Mouse (Mus musculus) CH12.LX (cell line): ENCODE measurements around the gene Fcho1. TPM values are rescaled to one million over a fixed set of nuclear protein-coding genes. Genes with fewer than 3 reads are reported as not detected.

Experiments used
- DNase-seq: peaks from one replicate; pipeline ENCODE4 v3.0.0-alpha.2; 2013; ENCODE audit errors: extremely low read depth
- H3K27ac ChIP-seq: 2 replicates; pipeline ENCODE4 v1.5.1; 2012; ENCODE audit warnings: low read depth, mild to moderate bottlenecking, control low read depth, moderate library complexity; ENCODE audit not compliant: insufficient read depth
- H3K27me3 ChIP-seq: replicated peaks from 2 replicates; pipeline ENCODE3; 2012; ENCODE audit warnings: inconsistent platforms
- H3K36me3 ChIP-seq, 2 experiments: replicated peaks in 1 of 2; 2 replicates each; pipeline versions ENCODE3 to v1.6.1; 2012; ENCODE audit warnings: inconsistent platforms in 1 of 2, low read length in 1 of 2, mild to moderate bottlenecking in 1 of 2, mixed read lengths in 1 of 2, moderate library complexity in 1 of 2; ENCODE audit not compliant: control insufficient read depth in 1 of 2, insufficient read depth in 1 of 2
- H3K4me1 ChIP-seq, 2 experiments: 2 replicates each; pipeline ENCODE4 v1.6.1; 2012; ENCODE audit warnings: inconsistent platforms in 1 of 2, moderate library complexity in 1 of 2; ENCODE audit not compliant: insufficient read depth in 2 of 2, control insufficient read depth in 1 of 2
- H3K4me2 ChIP-seq: 2 replicates; pipeline ENCODE4 v1.6.1; 2012; ENCODE audit warnings: low read depth, mild to moderate bottlenecking, control low read depth; ENCODE audit not compliant: poor library complexity, insufficient read depth, severe bottlenecking
- H3K4me3 ChIP-seq, 3 experiments: fragments of 150-350 bp in 1 of 3; sonication (generic) in 1 of 3; replicated peaks in 1 of 3; 2 replicates each; pipeline versions ENCODE3 to v1.5.1; 2011 to 2012; ENCODE audit warnings: low read depth in 2 of 3, low read length in 2 of 3, mild to moderate bottlenecking in 2 of 3, moderate library complexity in 2 of 3, control low read depth in 1 of 3, improper control_type of control experiment in 1 of 3, inconsistent platforms in 1 of 3, mixed read lengths in 1 of 3; ENCODE audit not compliant: poor library complexity in 1 of 3
- H3K79me2 ChIP-seq: replicated peaks from 2 replicates; pipeline ENCODE4 v1.6.1; 2012; ENCODE audit warnings: mild to moderate bottlenecking, moderate library complexity; ENCODE audit not compliant: control insufficient read depth, poor library complexity, insufficient read depth, severe bottlenecking; ENCODE audit errors: extremely low read depth
- H3K9ac ChIP-seq: 2 replicates; pipeline ENCODE4 v1.6.1; 2012; ENCODE audit warnings: low read depth, mild to moderate bottlenecking, control low read depth, moderate library complexity; ENCODE audit not compliant: insufficient read depth
- H3K9me3 ChIP-seq: replicated peaks from 2 replicates; pipeline ENCODE3; 2012; ENCODE audit warnings: low read length, inconsistent platforms, mixed read lengths
- BHLHE40 ChIP-seq: IDR thresholded peaks from 2 replicates; pipeline ENCODE4 v1.6.1; 2011; ENCODE audit warnings: mild to moderate bottlenecking, low read depth, low read length, improper control_type of control experiment
- CHD2 ChIP-seq: IDR thresholded peaks from 2 replicates; pipeline ENCODE4 v1.6.1; 2011; ENCODE audit warnings: low read length, improper control_type of control experiment
- CTCF ChIP-seq, 2 experiments: IDR thresholded peaks in 1 of 2; conservative IDR thresholded peaks in 1 of 2; 2 replicates each; pipeline ENCODE4 v1.5.1; 2011 to 2012; ENCODE audit warnings: low read depth in 2 of 2, low read length in 2 of 2, improper control_type of control experiment in 1 of 2, inconsistent platforms in 1 of 2, mild to moderate bottlenecking in 1 of 2, moderate library complexity in 1 of 2
- ELF1 ChIP-seq: IDR thresholded peaks from 2 replicates; pipeline ENCODE4 v1.6.1; 2014; ENCODE audit warnings: low read depth, mild to moderate bottlenecking, inconsistent platforms, low read length, improper control_type of control experiment
- EP300 ChIP-seq: IDR thresholded peaks from 2 replicates; pipeline ENCODE4 v1.6.1; 2011; ENCODE audit warnings: low read length, improper control_type of control experiment
- ETS1 ChIP-seq: conservative IDR thresholded peaks from 2 replicates; pipeline ENCODE4 v1.6.1; 2012; ENCODE audit warnings: low read depth, mild to moderate bottlenecking, inconsistent platforms, low read length, improper control_type of control experiment, moderate library complexity
- HCFC1 ChIP-seq: IDR thresholded peaks from 2 replicates; pipeline ENCODE4 v1.6.1; 2012; ENCODE audit warnings: low read depth, mild to moderate bottlenecking, inconsistent platforms, low read length, improper control_type of control experiment
- IRF4 ChIP-seq: IDR thresholded peaks from 2 replicates; pipeline ENCODE4 v1.6.1; 2014; ENCODE audit warnings: low read depth, mild to moderate bottlenecking, inconsistent platforms, low read length, improper control_type of control experiment
- JUND ChIP-seq: conservative IDR thresholded peaks from 2 replicates; pipeline ENCODE4 v1.6.1; 2011; ENCODE audit warnings: low read depth, low read length, improper control_type of control experiment
- KAT2A ChIP-seq: IDR thresholded peaks from 2 replicates; pipeline ENCODE4 v1.6.1; 2012; ENCODE audit warnings: low read length, improper control_type of control experiment, inconsistent platforms; ENCODE audit not compliant: insufficient replicate concordance
- MAFK ChIP-seq: IDR thresholded peaks from 2 replicates; pipeline ENCODE4 v1.6.1; 2011; ENCODE audit warnings: low read length, improper control_type of control experiment; ENCODE audit not compliant: insufficient replicate concordance
- MAX ChIP-seq: IDR thresholded peaks from 2 replicates; pipeline ENCODE4 v1.6.1; 2011; ENCODE audit warnings: low read length, improper control_type of control experiment
- MAZ ChIP-seq: IDR thresholded peaks from 2 replicates; pipeline ENCODE4 v1.6.1; 2012; ENCODE audit warnings: low read depth, mild to moderate bottlenecking, inconsistent platforms, low read length, improper control_type of control experiment, moderate library complexity
- MEF2A ChIP-seq: IDR thresholded peaks from 2 replicates; pipeline ENCODE4 v1.6.1; 2014; ENCODE audit warnings: low read depth, mild to moderate bottlenecking, inconsistent platforms, low read length, improper control_type of control experiment, borderline replicate concordance
- MXI1 ChIP-seq: IDR thresholded peaks from 2 replicates; pipeline ENCODE4 v1.6.1; 2011; ENCODE audit warnings: mild to moderate bottlenecking, low read depth, low read length, improper control_type of control experiment
- MYC ChIP-seq: IDR thresholded peaks from 2 replicates; pipeline ENCODE4 v1.6.1; 2011; ENCODE audit warnings: low read depth, mild to moderate bottlenecking, improper control_type of control experiment, low read length
- NELFE ChIP-seq: IDR thresholded peaks from 2 replicates; pipeline ENCODE4 v1.6.1; 2011; ENCODE audit warnings: low read depth, low read length, improper control_type of control experiment
- NRF1 ChIP-seq: IDR thresholded peaks from 2 replicates; pipeline ENCODE4 v1.6.1; 2014; ENCODE audit warnings: low read depth, mild to moderate bottlenecking, inconsistent platforms, low read length, improper control_type of control experiment, moderate library complexity
- POLR2A ChIP-seq: IDR thresholded peaks from 2 replicates; pipeline ENCODE4 v1.6.1; 2011; ENCODE audit warnings: low read depth, mild to moderate bottlenecking, improper control_type of control experiment, low read length
- POLR2AphosphoS2 ChIP-seq: IDR thresholded peaks from 2 replicates; pipeline ENCODE4 v1.6.1; 2011; ENCODE audit warnings: low read depth, low read length, improper control_type of control experiment
- RAD21 ChIP-seq: IDR thresholded peaks from 2 replicates; pipeline ENCODE4 v1.6.1; 2011; ENCODE audit warnings: low read depth, mild to moderate bottlenecking, low read length, improper control_type of control experiment, moderate library complexity
- RCOR1 ChIP-seq: conservative IDR thresholded peaks from 2 replicates; pipeline ENCODE4 v1.6.1; 2012; ENCODE audit warnings: low read depth, mild to moderate bottlenecking, inconsistent platforms, low read length, improper control_type of control experiment
- SIN3A ChIP-seq: IDR thresholded peaks from 2 replicates; pipeline ENCODE4 v1.6.1; 2012; ENCODE audit warnings: low read length, improper control_type of control experiment, inconsistent platforms
- SMC3 ChIP-seq: IDR thresholded peaks from 2 replicates; pipeline ENCODE4 v1.6.1; 2011; ENCODE audit warnings: low read depth, low read length, improper control_type of control experiment
- TBP ChIP-seq: conservative IDR thresholded peaks from 2 replicates; pipeline ENCODE4 v1.6.1; 2011; ENCODE audit warnings: low read depth, low read length, improper control_type of control experiment
- TCF12 ChIP-seq: IDR thresholded peaks from 2 replicates; pipeline ENCODE4 v1.6.1; 2014; ENCODE audit warnings: low read depth, mild to moderate bottlenecking, inconsistent platforms, low read length, improper control_type of control experiment
- UBTF ChIP-seq: IDR thresholded peaks from 2 replicates; pipeline ENCODE4 v1.6.1; 2012; ENCODE audit warnings: low read depth, mild to moderate bottlenecking, inconsistent platforms, low read length, improper control_type of control experiment, moderate library complexity
- ZC3H11A ChIP-seq: IDR thresholded peaks from 2 replicates; pipeline ENCODE4 v1.6.1; 2012; ENCODE audit warnings: low read depth, mild to moderate bottlenecking, inconsistent platforms, low read length, improper control_type of control experiment
- ZKSCAN1 ChIP-seq: IDR thresholded peaks from 2 replicates; pipeline ENCODE4 v1.6.1; 2012; ENCODE audit warnings: low read depth, inconsistent platforms, low read length, improper control_type of control experiment, borderline replicate concordance
- ZMIZ1 ChIP-seq: IDR thresholded peaks from 2 replicates; pipeline ENCODE4 v1.6.1; 2012; ENCODE audit warnings: low read depth, mild to moderate bottlenecking, inconsistent platforms, low read length, improper control_type of control experiment
- ZNF384 ChIP-seq: IDR thresholded peaks from 2 replicates; pipeline ENCODE4 v1.6.1; 2012; ENCODE audit warnings: low read depth, low read length, improper control_type of control experiment, inconsistent platforms
- dilution Hi-C: fragments of 300-500 bp; cut with MboI; formaldehyde crosslinking; loops from 2 replicates; pipeline ENCODE4 v1.14.3; 2020; ENCODE audit warnings: low sequenced_read_pairs; ENCODE audit not compliant: extremely low pct_unique_long_range_greater_than_20kb, extremely low pct_ligation_motif_present
- in situ Hi-C: fragments of 300-500 bp; cut with MboI; formaldehyde crosslinking; loops from 3 replicates; pipeline ENCODE4 v1.14.3; 2019; ENCODE audit warnings: low sequenced_read_pairs, low pct_ligation_motif_present, low pct_unique_long_range_greater_than_20kb, mixed read lengths
- polyA plus RNA-seq: library from polyadenylated mRNA; unstranded; fragments of >175 nt; gene quantifications from 2 replicates; pipeline ENCODE4 v1.2.1, GENCODE M21; 2012; ENCODE audit warnings: low read depth; ENCODE audit not compliant: insufficient read length
- total RNA-seq, 2 experiments: library from RNA; depleted of rRNA; stranded (reverse); fragments of 300-350 nt in 1 of 2; fragments of >200 nt in 1 of 2; gene quantifications; 2 replicates each; pipeline ENCODE4 v1.2.3; 2012 to 2014

Fcho1 gene
- total and polyA plus RNA-seq, 3 experiments = 40.2 to 99.8 (median 82.0) TPM

DNA sequence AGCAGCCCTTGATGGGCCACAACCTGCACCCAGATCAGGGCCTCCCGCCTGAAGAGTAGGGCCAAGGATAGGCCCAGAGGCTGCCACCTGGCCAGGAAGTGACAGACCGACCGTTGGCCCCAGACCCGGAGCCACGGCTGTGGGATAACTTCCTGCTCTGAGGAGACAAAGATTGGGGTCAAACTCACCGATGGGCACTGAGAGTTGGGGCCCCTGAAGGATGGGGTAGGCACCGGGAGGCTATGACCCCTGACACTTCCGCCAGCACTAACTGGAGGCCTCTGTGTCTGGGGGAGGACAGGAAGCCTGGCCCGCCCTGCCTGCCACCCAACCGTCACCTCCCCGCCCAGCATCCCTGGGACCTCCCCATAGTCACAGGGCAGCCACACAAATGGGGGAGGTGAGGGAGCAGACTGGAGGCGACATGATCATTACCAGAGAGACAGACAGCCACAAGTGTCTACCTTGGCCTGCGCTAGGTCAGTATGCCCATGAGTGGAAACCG, 2.4 kb downstream of the Fcho1 start:
- Histone ChIP-seq H3K9ac (peak overlapping the region; percentile 41), H3K27me3 (peaks cover 1% of the 10 kb centered on the region), H3K9me3 (no peaks in the 10 kb centered on the region), H3K27ac (peak overlapping the region; percentile 35), H3K4me2 (peak overlapping the region; percentile 91), H3K4me3 (peak overlapping the region; percentile 73 to 75 (median 74)), H3K79me2 (peaks cover 7% of the 10 kb centered on the region), H3K4me1 (peaks cover 15 to 56% of the 10 kb centered on the region in 2 experiments), H3K36me3 (peaks cover 34 to 41% of the 10 kb centered on the region in 2 experiments)
- dilution Hi-C loops = no loop called here
- DNase-seq = peak; percentile 89
- in situ Hi-C loops = no loop called here
- TF ChIP-seq TCF12 = peak; percentile 85
- no peak for TF ChIP-seq POLR2AphosphoS2
- TF ChIP-seq KAT2A = 0 out of 2 replicates have a peak, but pooled peaks have one; percentile 66
- no peak for TF ChIP-seq MYC
- peak; percentile 80 for TF ChIP-seq TBP
- TF ChIP-seq ZMIZ1 = no peak; the same call in 1 of the 2 replicates
- TF ChIP-seq UBTF = no peak; the same call in 1 of the 2 replicates
- TF ChIP-seq MAZ = peak; percentile 58; the same call in 1 of the 2 replicates
- no peak for TF ChIP-seq ZC3H11A
- TF ChIP-seq BHLHE40 = peak; percentile 11; the same call in 1 of the 2 replicates
- no peak; the same call in 1 of the 2 replicates for TF ChIP-seq MAX
- no peak; the same call in 1 of the 2 replicates for TF ChIP-seq EP300
- TF ChIP-seq NRF1 = peak; percentile 41; the same call in 1 of the 2 replicates
- TF ChIP-seq RCOR1 = no peak
- TF ChIP-seq CTCF (conservative IDR thresholded peaks at IDR 0.05 in 1 of 2, IDR thresholded peaks at IDR 0.05 in 1 of 2; ENCODE audit: low read depth in 2 of 2, low read length in 2 of 2) = no peak
- TF ChIP-seq NELFE = peak; percentile 75
- TF ChIP-seq SMC3 = no peak
- TF ChIP-seq ELF1 = peak; percentile 92
- no peak for TF ChIP-seq IRF4
- TF ChIP-seq HCFC1 = peak; percentile 77
- TF ChIP-seq ZNF384 = no peak
- TF ChIP-seq RAD21 = no peak
- TF ChIP-seq ETS1 = peak; percentile 61
- TF ChIP-seq ZKSCAN1 = no peak
- no peak for TF ChIP-seq MAFK
- peak; percentile 90 for TF ChIP-seq POLR2A
- TF ChIP-seq CHD2 = peak; percentile 51; the same call in 1 of the 2 replicates
- TF ChIP-seq MXI1 = peak; percentile 87
- no peak for TF ChIP-seq JUND
- peak; percentile 27; the same call in 1 of the 2 replicates for TF ChIP-seq MEF2A
- TF ChIP-seq SIN3A = peak; percentile 90
